Mouse (Mus musculus) hindbrain, embryonic 15.5 days (tissue): ENCODE measurements around the gene Dffa. TPM values are rescaled to one million over a fixed set of nuclear protein-coding genes. Genes with fewer than 3 reads are reported as not detected.
"Not testable (repeated sequence)": the region's sequence is repeated elsewhere in the genome, so short reads cannot be mapped to it uniquely, and the experiment has no call there.

Source experiments
- ATAC-seq: fragments of 200-750 bp; cut with Nextera tagmentation; 2 replicates; pipeline ENCODE4 v1.8.0; 2017; ENCODE audit warnings: low read depth, moderate number of reproducible peaks, moderate TSS enrichment; ENCODE audit not compliant: low FRiP score
- H3K27ac ChIP-seq: fragments of 300-500 bp; sonication (generic); replicated peaks from 2 replicates; pipeline ENCODE4 v1.5.1; 2015; ENCODE audit warnings: mild to moderate bottlenecking, inconsistent platforms
- H3K27me3 ChIP-seq: fragments of 300-500 bp; sonication (generic); 2 replicates; pipeline ENCODE4 v1.6.1; 2015; ENCODE audit warnings: control low read depth, inconsistent platforms
- H3K36me3 ChIP-seq: fragments of 300-500 bp; sonication (generic); 2 replicates; pipeline ENCODE4 v1.6.1; 2015; ENCODE audit warnings: control low read depth, inconsistent platforms
- H3K4me1 ChIP-seq: fragments of 300-500 bp; sonication (generic); replicated peaks from 2 replicates; pipeline ENCODE4 v1.6.1; 2015; ENCODE audit warnings: control low read depth, inconsistent platforms
- H3K4me2 ChIP-seq: fragments of 300-500 bp; sonication (generic); 2 replicates; pipeline ENCODE4 v1.6.1; 2015; ENCODE audit warnings: moderate library complexity, mild to moderate bottlenecking, inconsistent platforms
- H3K4me3 ChIP-seq: fragments of 300-500 bp; sonication (generic); 2 replicates; pipeline ENCODE4 v1.5.1; 2015; ENCODE audit warnings: mild to moderate bottlenecking, inconsistent platforms
- H3K9ac ChIP-seq: fragments of 300-500 bp; sonication (generic); 2 replicates; pipeline ENCODE4 v1.6.1; 2015; ENCODE audit warnings: inconsistent platforms
- H3K9me3 ChIP-seq: fragments of 300-500 bp; sonication (generic); 2 replicates; pipeline ENCODE4 v1.6.1; 2016; ENCODE audit warnings: control low read depth, inconsistent platforms
- WGBS: fragments of 180-500 bp; shearing (Covaris S2); methylation state at CpG from one replicate; pipeline ENCODE4 v1.1.7; 2015; 5-methylcytosine and 5-hydroxymethylcytosine counted together
- polyA plus RNA-seq: library from polyadenylated mRNA; unstranded; fragments of >200 nt; fragmentation: Nextera tagmentation; extraction: Ambion mirVana; gene quantifications from 2 replicates; pipeline ENCODE4 v1.2.1, GENCODE M21; 2015

Gene Dffa
- polyA plus RNA-seq, 1 experiment from 2014 or later: 25.5 TPM

DNA sequence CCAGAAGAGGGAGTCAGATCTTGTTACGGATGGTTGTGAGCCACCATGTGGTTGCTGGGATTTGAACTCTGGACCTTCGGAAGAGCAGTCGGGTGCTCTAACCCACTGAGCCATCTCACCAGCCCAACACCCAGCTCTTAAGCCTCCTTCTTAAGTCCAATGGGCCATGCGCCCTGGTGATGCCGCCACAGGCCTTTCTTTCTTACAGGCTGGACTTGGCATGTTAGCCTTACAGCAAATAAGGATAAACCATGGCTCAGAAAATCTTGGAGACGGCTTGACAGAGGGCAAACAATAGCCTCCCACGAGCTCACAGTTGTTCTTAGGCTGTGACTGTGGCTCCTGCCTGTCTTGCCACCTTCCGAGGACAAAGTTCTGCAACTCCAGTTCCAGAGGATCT, 66.0 kb downstream of the Dffa start:
- H3K4me2 ChIP-seq, H3K27me3 ChIP-seq, H3K4me3 ChIP-seq, H3K9ac ChIP-seq, ATAC-seq, H3K36me3 ChIP-seq, H3K9me3 ChIP-seq, H3K27ac ChIP-seq: not testable (repeated sequence)
- WGBS: 76% methylated on average over 8 of the region's 8 CpGs
- H3K4me1 ChIP-seq: peaks cover 32% of the 10 kb centered on the region

Other genes starting within 250 kb of the Dffa start
- 54.4 and 61.9 TPM in 2 replicates for gene Pex14, start 4.3 kb upstream of the Dffa start, polyA plus RNA-seq
- 0.23 and 0.59 TPM in 2 replicates for gene Cort, start 22.6 kb downstream of the Dffa start, polyA plus RNA-seq
- 15.3 and 18.8 TPM in 2 replicates for gene Cenps, start 33.5 kb downstream of the Dffa start, polyA plus RNA-seq
- gene Pgd, start 62.6 kb downstream of the Dffa start, polyA plus RNA-seq: 114 and 119 TPM in 2 replicates
- 123 and 135 TPM in 2 replicates for gene Kif1b, start 203.5 kb downstream of the Dffa start, polyA plus RNA-seq